Mouse (Mus musculus) right cerebral cortex, postnatal 25 days (tissue): ENCODE measurements around the gene Cfap73.

Experiments
- DNase-seq: peaks from one replicate; pipeline ENCODE4 v3.0.0; 2022

Gene Cfap73

GRCm38 (mm10) chr5:120611416-120611815 lies 22.6 kb downstream of the Cfap73 start:
- no peak for DNase-seq

DNA sequence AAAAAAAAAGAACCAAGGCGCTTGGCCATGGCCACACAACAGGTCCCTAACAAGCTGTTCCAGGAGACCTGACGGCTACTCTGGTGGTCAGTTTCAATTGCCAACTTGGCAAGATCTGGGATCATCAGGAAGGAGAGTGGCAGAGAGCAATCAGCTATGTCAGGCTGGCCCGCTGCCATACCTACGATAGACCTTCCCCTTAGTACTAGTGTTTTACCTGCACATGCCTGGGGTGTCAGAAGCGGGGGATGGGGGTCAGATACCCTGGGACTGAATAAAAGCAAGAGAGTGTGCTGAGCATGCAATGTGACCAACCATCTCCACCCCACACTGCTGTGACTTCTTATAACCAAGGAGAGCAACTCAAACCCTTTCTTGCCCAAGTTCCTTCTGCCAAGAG lies 23.1 kb downstream of the Cfap73 start:
- no peak for DNase-seq

GRCm38 (mm10) chr5:120609246-120609775 lies 24.7 kb downstream of the Cfap73 start:
- DNase-seq: no peak

GRCm38 (mm10) chr5:120607335-120607734 lies 26.7 kb downstream of the Cfap73 start:
- no peak for DNase-seq

- no peak for DNase-seq
These were observed 27.3 kb downstream of the Cfap73 start for GRCm38 (mm10) chr5:120606590-120607200.

DNA sequence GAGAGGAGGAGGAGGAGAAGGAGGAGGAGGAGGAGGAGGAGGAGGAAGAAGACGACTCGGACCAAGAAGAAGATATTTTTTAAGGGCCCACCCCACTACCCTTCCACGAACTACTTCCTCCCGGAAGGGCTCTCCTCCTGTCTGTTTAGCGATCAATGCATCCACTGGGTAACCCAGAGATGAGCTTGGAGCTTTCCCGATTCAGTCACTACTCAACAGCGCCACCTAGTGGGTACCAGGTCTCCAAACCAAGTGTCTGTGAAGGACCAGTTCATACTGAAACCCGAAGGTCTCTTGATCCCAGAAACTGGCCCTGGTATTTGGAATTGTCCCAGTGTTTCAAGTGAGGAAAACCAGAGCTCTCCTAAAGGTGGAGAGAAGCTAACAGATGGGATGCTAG lies 28.3 kb downstream of the Cfap73 start:
- DNase-seq: peak; percentile 86

DNA sequence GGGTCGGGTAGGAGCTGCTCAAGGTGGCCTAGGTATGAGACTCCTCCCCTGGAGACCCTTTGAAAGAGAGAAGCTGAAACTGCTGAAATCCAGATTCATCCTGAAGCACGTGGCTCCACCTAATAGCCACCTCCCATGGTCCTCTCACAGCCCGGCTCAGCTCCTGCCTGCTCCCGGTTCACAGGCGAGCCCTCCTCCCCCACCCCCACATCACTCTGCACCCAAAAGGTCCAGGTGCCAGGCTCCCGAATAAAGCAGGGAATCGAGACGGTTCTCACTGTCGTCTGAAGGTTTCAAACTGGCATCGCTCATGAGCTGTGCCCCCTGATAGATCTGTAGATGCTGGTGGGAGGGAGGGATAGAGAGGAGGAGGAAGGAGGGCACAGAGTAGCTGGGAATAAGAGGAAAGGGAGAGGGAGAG lies 28.8 kb downstream of the Cfap73 start:
- no peak for DNase-seq

- peak; percentile 73 for DNase-seq
These were observed 29.2 kb downstream of the Cfap73 start for GRCm38 (mm10) chr5:120604839-120605238.

- DNase-seq: no peak
These were observed 30.5 kb downstream of the Cfap73 start for GRCm38 (mm10) chr5:120603515-120603914.

- DNase-seq: no peak
These were observed 31.8 kb downstream of the Cfap73 start for GRCm38 (mm10) chr5:120602210-120602609.

DNA sequence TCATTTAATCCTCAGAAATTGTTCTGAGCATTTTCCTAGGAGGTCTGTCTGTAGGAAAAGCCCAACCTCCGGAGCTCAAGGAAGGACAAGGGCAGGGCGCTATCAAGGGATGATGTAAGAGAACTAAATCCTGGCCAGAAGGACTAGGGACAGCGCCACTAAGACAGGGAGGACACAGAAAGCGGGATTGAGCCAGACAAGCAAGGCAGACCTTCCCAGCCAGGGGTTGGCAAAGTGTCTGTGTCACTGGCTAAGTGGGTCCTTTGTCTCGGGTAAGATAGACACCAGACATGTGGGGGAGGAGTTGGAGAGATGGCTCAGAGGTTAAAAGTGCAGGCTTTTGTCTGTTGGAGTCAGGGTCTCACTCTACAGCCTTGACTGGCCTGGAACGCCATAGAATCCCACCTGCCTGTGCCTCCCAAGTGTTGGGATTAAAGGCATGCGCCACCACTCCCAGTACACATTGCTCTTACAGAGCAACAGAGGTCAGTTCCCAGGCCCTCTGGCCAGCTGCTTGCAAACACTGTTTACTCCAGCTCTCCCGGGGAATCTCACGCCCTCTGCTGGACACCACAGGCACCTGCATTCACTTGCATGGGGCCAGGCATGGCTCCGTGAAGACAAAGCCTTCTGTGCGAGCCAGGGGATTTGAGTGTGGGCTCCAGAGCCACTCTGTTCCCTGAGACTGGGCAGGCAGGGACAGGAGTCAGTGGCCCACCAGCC lies 32.9 kb downstream of the Cfap73 start:
- DNase-seq: no peak

DNA sequence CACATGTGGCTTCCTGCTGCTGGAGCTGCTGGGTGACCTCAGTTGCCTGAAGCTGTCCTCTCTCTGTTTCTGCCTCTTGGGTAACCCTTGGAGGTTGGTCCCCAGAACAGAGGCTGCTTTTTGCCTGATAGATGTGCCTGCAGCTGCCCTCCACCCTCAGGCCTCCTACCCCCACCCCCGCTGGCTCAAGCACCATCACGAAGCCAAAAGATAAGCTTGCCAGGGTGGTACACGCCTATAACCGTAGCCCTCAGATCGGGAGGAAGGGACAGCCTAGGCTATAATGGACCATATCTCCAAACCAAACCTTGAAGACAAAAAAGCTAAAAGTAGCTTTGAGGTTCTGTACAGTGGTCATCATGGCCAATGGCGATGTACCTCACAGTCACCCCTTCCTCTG lies 34.4 kb downstream of the Cfap73 start:
- DNase-seq: no peak

DNA sequence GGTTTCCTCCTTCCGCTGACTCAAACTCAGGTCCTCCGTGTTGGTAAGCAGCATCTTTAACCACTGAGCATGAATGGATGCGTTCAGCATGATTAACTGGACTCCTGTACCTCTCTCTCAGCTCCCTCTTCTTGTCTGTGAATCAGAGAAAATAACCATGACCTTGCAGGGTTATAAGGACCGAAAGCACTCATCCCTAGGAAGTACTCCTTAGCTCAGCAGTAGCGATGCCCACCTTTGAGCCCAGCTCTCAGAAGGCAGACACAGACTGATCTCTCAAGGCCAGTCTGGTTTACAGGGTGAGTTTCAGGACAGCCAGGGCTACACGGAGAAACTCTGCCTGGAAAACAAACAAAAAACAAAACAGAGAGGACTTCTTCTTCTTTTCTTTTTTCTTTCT lies 39.5 kb downstream of the Cfap73 start:
- no peak for DNase-seq

- no peak for DNase-seq
These were observed 41.9 kb downstream of the Cfap73 start for GRCm38 (mm10) chr5:120592141-120592540.

GRCm38 (mm10) chr5:120590356-120591010 lies 43.6 kb downstream of the Cfap73 start:
- no peak for DNase-seq

- DNase-seq: peak; percentile 99
These were observed 45.4 kb downstream of the Cfap73 start, which contains the start of the genes Tpcn1 and Iqcd for GRCm38 (mm10) chr5:120588569-120589094. Tpcn1 (minus strand) TSS chr5:120588673. Iqcd (plus strand) TSS chr5:120589016.

GRCm38 (mm10) chr5:120587940-120588568 lies 46.0 kb downstream of the Cfap73 start:
- DNase-seq: no peak

- DNase-seq: no peak
These were observed 46.5 kb downstream of the Cfap73 start for GRCm38 (mm10) chr5:120587616-120587926.

GRCm38 (mm10) chr5:120586741-120587615 lies 47.1 kb downstream of the Cfap73 start:
- DNase-seq: no peak

GRCm38 (mm10) chr5:120584968-120585367 lies 49.1 kb downstream of the Cfap73 start:
- no peak for DNase-seq

GRCm38 (mm10) chr5:120583511-120583910 lies 50.5 kb downstream of the Cfap73 start:
- no peak for DNase-seq

GRCm38 (mm10) chr5:120582002-120582401 lies 52.0 kb downstream of the Cfap73 start:
- no peak for DNase-seq
